19 mouse cellular contexts compared by ENCODE assay signal in the genomic region with DNA sequence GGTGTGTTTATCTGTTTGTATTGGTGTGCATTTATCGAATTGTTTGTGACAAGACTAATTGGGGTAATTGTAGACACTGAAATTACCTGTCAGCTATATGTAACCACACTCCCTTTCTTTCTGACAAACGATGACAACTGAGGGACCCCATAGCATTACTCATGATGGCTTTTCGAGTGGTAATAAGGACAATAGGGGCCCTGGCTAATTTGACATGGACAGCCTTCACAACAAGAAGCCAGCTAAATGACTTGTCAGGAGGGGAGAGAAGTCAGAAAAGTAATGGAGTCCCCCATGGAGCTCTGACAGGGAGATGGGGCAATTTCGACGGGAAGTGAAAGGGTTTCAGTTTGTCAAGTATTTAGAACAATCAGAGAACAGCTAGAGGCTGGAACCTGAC.
DNase-seq lines count a peak whose midpoint lies in the region; ATAC-seq and TF ChIP-seq lines count a peak whose summit lies in the region.
"Had no signal": no experiment of that assay in that cellular context is flagged by ENCODE, and none has a peak within 500 bp of the region (broad histone marks: within the 10 kb centered on the region; RNA-seq: fewer than 3 reads in every experiment).

No protein-coding gene starts in this region.

- no peaks in the 10 kb centered on the region for H3K27me3 ChIP-seq in forebrain, embryonic 12.5 days
- H3K27me3 ChIP-seq in forebrain, embryonic 11.5 days (ENCODE audit: control insufficient read depth, insufficient read depth, low read length): no peaks in the 10 kb centered on the region
- H3K27me3 ChIP-seq in hindbrain, embryonic 11.5 days (ENCODE audit: control insufficient read depth, insufficient read depth, low read length): no peaks in the 10 kb centered on the region
- no peaks in the 10 kb centered on the region for H3K27me3 ChIP-seq in hindbrain, embryonic 14.5 days (ENCODE audit: control insufficient read depth, insufficient read depth, low read length)
- H3K27me3 ChIP-seq in forebrain, embryonic 15.5 days: no peaks in the 10 kb centered on the region
- H3K27me3 ChIP-seq: embryonic facial prominence, embryonic 15.5 days; heart, embryonic 13.5 days had no signal

- peaks cover 39% of the 10 kb centered on the region for H3K4me1 ChIP-seq in forebrain, embryonic 12.5 days
- peaks cover 6% of the 10 kb centered on the region; the same call in 1 of the 2 replicates for H3K4me1 ChIP-seq in forebrain, embryonic 11.5 days (replicated peaks; ENCODE audit: control insufficient read depth, insufficient read depth, low read length)
- H3K4me1 ChIP-seq in hindbrain, embryonic 11.5 days (replicated peaks; ENCODE audit: control insufficient read depth, insufficient read depth, low read length): no peaks in the 10 kb centered on the region
- H3K4me1 ChIP-seq in hindbrain, embryonic 14.5 days (replicated peaks; ENCODE audit: control insufficient read depth, insufficient read depth, low read length): peaks cover 12% of the 10 kb centered on the region; the same call in 1 of the 2 replicates
- peaks cover 58% of the 10 kb centered on the region for H3K4me1 ChIP-seq in forebrain, embryonic 15.5 days
- peaks cover 10% of the 10 kb centered on the region for H3K4me1 ChIP-seq in olfactory bulb, adult 2 months (ENCODE audit: control insufficient read depth, insufficient read depth, low read length)
- H3K4me1 ChIP-seq: embryonic facial prominence, embryonic 15.5 days had no signal

- no peak overlapping the region for H3K4me2 ChIP-seq in forebrain, embryonic 12.5 days
- no peak overlapping the region for H3K4me2 ChIP-seq in forebrain, embryonic 11.5 days (ENCODE audit: low read depth, low read length, severe bottlenecking)
- H3K4me2 ChIP-seq in hindbrain, embryonic 11.5 days (replicated peaks; ENCODE audit: low read depth, low read length): no peak overlapping the region
- no peak overlapping the region for H3K4me2 ChIP-seq in hindbrain, embryonic 14.5 days (replicated peaks)
- H3K4me2 ChIP-seq in forebrain, embryonic 15.5 days (replicated peaks): no peak overlapping the region
- H3K4me2 ChIP-seq: embryonic facial prominence, embryonic 15.5 days; heart, embryonic 13.5 days had no signal

- no peak overlapping the region for H3K4me3 ChIP-seq in forebrain, embryonic 12.5 days (replicated peaks)
- no peak overlapping the region for H3K4me3 ChIP-seq in forebrain, embryonic 11.5 days (ENCODE audit: low read depth, low read length)
- H3K4me3 ChIP-seq in hindbrain, embryonic 11.5 days (ENCODE audit: low read depth, low read length): no peak overlapping the region
- H3K4me3 ChIP-seq in hindbrain, embryonic 14.5 days (replicated peaks; ENCODE audit: low read length): no peak overlapping the region
- no peak overlapping the region for H3K4me3 ChIP-seq in forebrain, embryonic 15.5 days
- H3K4me3 ChIP-seq in olfactory bulb, adult 2 months (ENCODE audit: insufficient read depth, low read depth, low read length): no peak overlapping the region
- H3K4me3 ChIP-seq: embryonic facial prominence, embryonic 15.5 days; erythroblast, embryonic 14.5 days; heart, embryonic 13.5 days had no signal

- H3K36me3 ChIP-seq in forebrain, embryonic 12.5 days (replicated peaks): peaks cover 6% of the 10 kb centered on the region; the same call in 1 of the 2 replicates
- no peaks in the 10 kb centered on the region for H3K36me3 ChIP-seq in forebrain, embryonic 11.5 days (ENCODE audit: control insufficient read depth, insufficient read depth, low read length)
- H3K36me3 ChIP-seq in hindbrain, embryonic 11.5 days (ENCODE audit: control insufficient read depth, insufficient read depth, low read length): no peaks in the 10 kb centered on the region
- H3K36me3 ChIP-seq in hindbrain, embryonic 14.5 days (replicated peaks; ENCODE audit: control insufficient read depth, insufficient read depth): no peaks in the 10 kb centered on the region
- no peaks in the 10 kb centered on the region for H3K36me3 ChIP-seq in forebrain, embryonic 15.5 days
- H3K36me3 ChIP-seq: embryonic facial prominence, embryonic 15.5 days had no signal

- no peak overlapping the region for H3K9ac ChIP-seq in forebrain, embryonic 12.5 days
- H3K9ac ChIP-seq in forebrain, embryonic 11.5 days (ENCODE audit: low read length): no peak overlapping the region
- no peak overlapping the region for H3K9ac ChIP-seq in hindbrain, embryonic 11.5 days (ENCODE audit: low read depth, low read length)
- no peak overlapping the region for H3K9ac ChIP-seq in hindbrain, embryonic 14.5 days
- H3K9ac ChIP-seq in forebrain, embryonic 15.5 days (replicated peaks): no peak overlapping the region
- H3K9ac ChIP-seq: embryonic facial prominence, embryonic 15.5 days; heart, embryonic 13.5 days had no signal

- TF ChIP-seq CTCF in olfactory bulb, adult 2 months (IDR thresholded peaks at IDR 0.05; ENCODE audit: insufficient read depth, low read depth, low read length): no peak

- WGBS in forebrain, embryonic 12.5 days: 44% methylated on average over 5 of the region's 5 CpGs
- 61% methylated on average over 5 of the region's 5 CpGs for WGBS in forebrain, embryonic 11.5 days
- 46% methylated on average over 5 of the region's 5 CpGs for WGBS in hindbrain, embryonic 11.5 days
- 37% methylated on average over 5 of the region's 5 CpGs for WGBS in hindbrain, embryonic 14.5 days
- WGBS in forebrain, embryonic 15.5 days: 36% methylated on average over 5 of the region's 5 CpGs
- WGBS in olfactory bulb, adult 2 months: 45% methylated on average over 5 of the region's 5 CpGs

- no peak for ATAC-seq in forebrain, embryonic 12.5 days (ENCODE audit: low FRiP score)
- no peak for ATAC-seq in forebrain, embryonic 11.5 days (replicated peaks; ENCODE audit: low FRiP score)
- ATAC-seq in hindbrain, embryonic 11.5 days (ENCODE audit: low FRiP score): peak; percentile 31; the same call in 1 of the 2 replicates
- no peak for ATAC-seq in hindbrain, embryonic 14.5 days (ENCODE audit: low FRiP score)
- ATAC-seq in forebrain, embryonic 15.5 days (replicated peaks): no peak
- ATAC-seq: intestine, embryonic 16.5 days had no signal

- H3K27ac ChIP-seq in forebrain, embryonic 12.5 days: peak overlapping the region; percentile 79
- H3K27ac ChIP-seq in forebrain, embryonic 11.5 days (ENCODE audit: low read depth, low read length): no peak overlapping the region
- H3K27ac ChIP-seq in hindbrain, embryonic 11.5 days (ENCODE audit: low read depth, low read length): no peak overlapping the region
- no peak overlapping the region for H3K27ac ChIP-seq in hindbrain, embryonic 14.5 days
- H3K27ac ChIP-seq in forebrain, embryonic 15.5 days (replicated peaks): peak overlapping the region; percentile 88
- peak overlapping the region; percentile 94 for H3K27ac ChIP-seq in olfactory bulb, adult 2 months (ENCODE audit: insufficient read depth, low read depth, low read length)
- H3K27ac ChIP-seq: embryonic facial prominence, embryonic 15.5 days; heart, embryonic 13.5 days had no signal

- DNase-seq in forebrain, embryonic 11.5 days (ENCODE audit: low spot score): no peak
- DNase-seq in hindbrain, embryonic 11.5 days (ENCODE audit: low spot score): no peak
- no peak for DNase-seq in hindbrain, embryonic 14.5 days (ENCODE audit: low spot score)
- no peak for DNase-seq in urinary bladder, adult 2 months (ENCODE audit: low spot score)
- DNase-seq: adrenal gland, postnatal 10 days; cerebellum, adult 11-12 months; cerebellum, adult 9-10 months; cerebellum, postnatal 25 days; gastrocnemius, postnatal 36 days; heart, adult 11 months; heart, postnatal 36 days; kidney, adult 2 months had no signal

- TF ChIP-seq POLR2A in olfactory bulb, adult 2 months (IDR thresholded peaks at IDR 0.05; ENCODE audit: insufficient read depth, low read depth, low read length): no peak

- no peaks in the 10 kb centered on the region for H3K9me3 ChIP-seq in forebrain, embryonic 12.5 days
- no peaks in the 10 kb centered on the region for H3K9me3 ChIP-seq in forebrain, embryonic 11.5 days (ENCODE audit: control insufficient read depth, low read length)
- no peaks in the 10 kb centered on the region for H3K9me3 ChIP-seq in hindbrain, embryonic 11.5 days (ENCODE audit: control insufficient read depth, low read length)
- H3K9me3 ChIP-seq in hindbrain, embryonic 14.5 days (ENCODE audit: control insufficient read depth, low read length): no peaks in the 10 kb centered on the region
- no peaks in the 10 kb centered on the region for H3K9me3 ChIP-seq in forebrain, embryonic 15.5 days
- H3K9me3 ChIP-seq: embryonic facial prominence, embryonic 15.5 days; heart, embryonic 13.5 days had no signal

Comparison
In these comparisons a context has a peak if more than half of its experiments do, and no peak if none do; other contexts are left out.
1. H3K27ac ChIP-seq: peak in forebrain, embryonic 12.5 days (single experiment), forebrain, embryonic 15.5 days (single experiment) and olfactory bulb, adult 2 months (single experiment); none in forebrain, embryonic 11.5 days (single experiment), hindbrain, embryonic 11.5 days (single experiment) and hindbrain, embryonic 14.5 days (single experiment).